Mouse (Mus musculus) testis, adult 2 months (tissue): ENCODE results near the gene Eva1b. TPM values are rescaled to one million over a fixed set of nuclear protein-coding genes. Genes with fewer than 3 reads are reported as not detected.

ENCODE experiments used
- H3K27ac ChIP-seq: fragments of 200-500 bp; 2 replicates; pipeline ENCODE4 v1.5.1; 2012; ENCODE audit warnings: low read depth, low read length; ENCODE audit not compliant: control insufficient read depth, insufficient read depth
- H3K27me3 ChIP-seq: fragments of 200-500 bp; 2 replicates; pipeline ENCODE4 v1.6.1; 2012; ENCODE audit warnings: mild to moderate bottlenecking, low read length, moderate library complexity; ENCODE audit not compliant: control insufficient read depth, insufficient read depth
- H3K36me3 ChIP-seq: fragments of 200-500 bp; 2 replicates; pipeline ENCODE4 v1.6.1; 2012; ENCODE audit warnings: mild to moderate bottlenecking, low read length; ENCODE audit not compliant: control insufficient read depth, insufficient read depth
- H3K4me1 ChIP-seq: fragments of 200-500 bp; 2 replicates; pipeline ENCODE4 v1.6.1; 2012; ENCODE audit warnings: low read length; ENCODE audit not compliant: control insufficient read depth, insufficient read depth
- H3K4me3 ChIP-seq: fragments of 200-500 bp; 2 replicates; pipeline ENCODE4 v1.5.1; 2012; ENCODE audit warnings: low read depth, mild to moderate bottlenecking, low read length, moderate library complexity, mixed read lengths; ENCODE audit not compliant: control insufficient read depth
- CTCF ChIP-seq: fragments of 200-500 bp; IDR thresholded peaks from 2 replicates; pipeline ENCODE4 v1.5.1; 2012; ENCODE audit warnings: low read depth, mild to moderate bottlenecking, inconsistent platforms, low read length, moderate library complexity; ENCODE audit not compliant: control insufficient read depth, insufficient read depth, insufficient replicate concordance
- POLR2A ChIP-seq: fragments of 200-500 bp; IDR thresholded peaks from 2 replicates; pipeline ENCODE4 v1.6.1; 2012; ENCODE audit warnings: low read depth, mild to moderate bottlenecking, inconsistent platforms, low read length, moderate library complexity; ENCODE audit not compliant: control insufficient read depth
- polyA plus RNA-seq: library from polyadenylated mRNA; depleted of rRNA; stranded (reverse); fragments of >200 nt; gene quantifications from 2 replicates; pipeline ENCODE4 v1.2.3, GENCODE M21; 2012

Gene Eva1b
- polyA plus RNA-seq, 1 experiment = 6.2 TPM

GRCm38 (mm10) chr4:126120506-126120905, 27.0 kb upstream of the Eva1b start:
- Histone ChIP-seq H3K27ac (no peak overlapping the region), H3K27me3 (no peaks in the 10 kb centered on the region), H3K4me1 (no peaks in the 10 kb centered on the region; the same call in 1 of the 2 replicates), H3K4me3 (no peak overlapping the region), H3K36me3 (peaks cover 1% of the 10 kb centered on the region; the same call in 1 of the 2 replicates)
- TF ChIP-seq CTCF (no peak), POLR2A (no peak)

DNA sequence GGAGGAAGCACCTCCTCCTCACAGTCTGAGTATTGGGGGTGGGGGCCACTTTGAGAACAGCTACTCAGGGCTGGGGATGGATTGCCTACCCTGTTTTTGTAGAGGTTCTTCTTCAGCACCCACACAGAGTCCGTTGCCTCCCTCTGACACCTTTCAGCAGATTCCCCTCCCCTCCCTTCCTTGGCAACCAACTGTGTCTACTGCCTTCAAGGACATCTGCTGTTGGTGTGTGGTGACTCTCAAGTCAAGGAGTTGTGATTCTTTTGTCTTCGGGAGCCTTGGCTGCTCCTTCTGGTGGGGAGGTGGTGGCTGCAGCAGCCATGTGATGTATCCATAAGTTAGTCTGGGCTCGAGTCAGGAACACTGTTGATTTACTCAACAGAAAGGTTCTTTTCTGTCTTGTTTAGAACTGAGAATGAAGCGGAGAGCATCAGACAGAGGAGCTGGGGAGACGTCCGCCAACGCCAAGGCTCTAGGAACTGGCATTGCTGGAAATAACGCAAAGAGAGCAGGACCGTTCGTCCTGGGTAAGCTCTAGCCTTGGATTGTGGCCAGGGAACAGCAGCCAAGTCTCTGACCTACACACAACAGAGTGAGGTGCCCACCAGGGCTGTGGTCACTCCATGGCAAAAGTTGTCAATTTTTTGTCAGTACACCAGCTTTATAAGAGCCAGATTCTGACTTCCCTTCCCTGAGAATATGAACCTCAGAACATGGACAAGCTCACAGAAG, 24.1 kb upstream of the Eva1b start:
- H3K4me3 ChIP-seq = no peak overlapping the region
- TF ChIP-seq POLR2A (no peak), CTCF (no peak)
- H3K27me3 ChIP-seq = no peaks in the 10 kb centered on the region
- no peaks in the 10 kb centered on the region; the same call in 1 of the 2 replicates for H3K4me1 ChIP-seq
- no peaks in the 10 kb centered on the region; the same call in 1 of the 2 replicates for H3K36me3 ChIP-seq
- H3K27ac ChIP-seq = no peak overlapping the region; the same call in 1 of the 2 replicates

DNA sequence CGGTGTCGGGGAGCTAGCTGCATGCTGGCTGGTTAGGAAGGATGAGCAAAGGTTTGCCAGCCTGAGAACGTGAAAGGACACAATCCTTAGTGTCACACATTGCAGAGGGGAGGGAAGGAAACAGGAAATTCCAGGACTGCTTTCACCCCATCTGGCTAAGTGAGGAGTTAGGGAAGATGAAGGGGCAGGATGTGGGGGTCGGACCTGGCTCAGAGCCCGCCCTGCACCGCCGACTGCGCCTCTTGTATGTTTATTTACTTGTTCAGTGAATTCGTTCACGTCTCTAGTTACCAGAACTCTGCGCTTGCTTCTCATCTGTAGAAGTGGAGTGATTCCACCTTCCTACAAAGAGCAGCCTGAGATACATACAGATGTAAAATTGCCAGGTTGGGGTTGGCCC, 17.0 kb upstream of the Eva1b start:
- Histone ChIP-seq H3K36me3 (no peaks in the 10 kb centered on the region; the same call in 1 of the 2 replicates), H3K27ac (no peak overlapping the region; the same call in 1 of the 2 replicates), H3K4me1 (no peaks in the 10 kb centered on the region), H3K4me3 (no peak overlapping the region), H3K27me3 (no peaks in the 10 kb centered on the region)
- TF ChIP-seq POLR2A (no peak), CTCF (no peak)

DNA sequence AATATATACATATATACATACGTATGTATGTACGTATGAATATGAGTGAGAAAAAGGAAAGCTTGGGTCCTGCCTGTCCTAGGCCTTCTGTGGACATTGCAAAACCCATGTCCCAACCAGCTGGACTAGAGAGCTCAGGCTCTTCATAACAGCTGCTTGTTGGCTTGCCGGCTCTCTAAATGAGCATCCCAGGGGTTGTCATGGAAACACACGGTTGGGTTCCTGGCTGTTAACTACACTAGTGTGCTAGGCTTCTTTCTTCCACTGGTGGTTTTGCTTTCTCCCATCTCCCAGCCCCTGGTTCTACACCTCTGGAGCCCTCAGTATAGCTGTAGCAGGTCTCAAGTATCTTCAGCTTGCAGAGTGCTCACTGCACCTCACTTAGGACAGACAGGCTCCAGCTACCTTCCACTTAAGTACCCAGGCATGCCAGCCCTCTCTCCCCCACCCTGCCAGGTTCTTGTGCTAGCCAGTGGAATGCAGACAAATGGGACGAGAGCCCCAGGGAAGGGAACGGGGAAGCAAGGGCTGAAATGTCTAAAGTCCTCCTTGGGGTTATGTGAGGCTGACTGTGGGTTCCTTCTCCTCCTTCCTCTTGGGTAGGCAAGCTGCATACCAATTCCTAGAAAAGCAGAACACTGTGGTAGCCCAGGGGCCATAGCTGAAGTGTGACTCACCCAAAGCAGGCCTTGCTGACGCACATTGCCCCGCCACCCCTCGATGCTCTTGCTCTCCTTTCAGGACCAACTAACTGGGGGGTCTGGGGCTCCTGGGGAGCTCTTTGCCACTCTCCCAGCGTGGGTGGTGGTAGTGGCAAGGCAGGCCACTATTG, 16.0 kb upstream of the Eva1b start:
- Histone ChIP-seq H3K27ac (peak overlapping the region; percentile 59; the same call in 1 of the 2 replicates), H3K36me3 (no peaks in the 10 kb centered on the region; the same call in 1 of the 2 replicates), H3K4me1 (no peaks in the 10 kb centered on the region), H3K27me3 (no peaks in the 10 kb centered on the region), H3K4me3 (no peak overlapping the region)
- no peak for TF ChIP-seq POLR2A
- TF ChIP-seq CTCF = no peak

- TF ChIP-seq CTCF (no peak), POLR2A (no peak)
- no peaks in the 10 kb centered on the region for H3K4me1 ChIP-seq
- no peaks in the 10 kb centered on the region; the same call in 1 of the 2 replicates for H3K36me3 ChIP-seq
- H3K27ac ChIP-seq = peak overlapping the region; percentile 59; the same call in 1 of the 2 replicates
- no peak overlapping the region for H3K4me3 ChIP-seq
- no peaks in the 10 kb centered on the region for H3K27me3 ChIP-seq
These were observed 14.8 kb upstream of the Eva1b start for GRCm38 (mm10) chr4:126132636-126133264.

DNA sequence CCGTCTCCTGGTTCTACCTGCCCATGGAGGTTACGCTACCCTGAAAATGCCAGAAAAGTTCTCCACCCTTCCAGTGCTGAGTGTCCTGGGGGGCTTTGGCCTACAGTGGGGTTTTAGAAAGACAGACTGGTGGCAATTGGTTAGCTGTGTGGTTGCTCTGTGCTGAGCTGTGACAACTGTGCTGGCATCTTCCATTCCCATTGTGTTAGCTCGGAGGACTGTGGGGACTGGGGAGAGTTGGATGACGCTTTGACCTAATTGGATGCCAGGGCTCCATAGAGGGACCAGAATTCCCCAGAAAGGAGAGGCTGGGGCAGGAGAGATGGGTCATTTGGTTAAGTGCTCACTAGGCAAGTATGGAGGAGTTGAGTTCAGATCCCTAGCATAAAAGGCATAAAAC, 13.3 kb upstream of the Eva1b start:
- Histone ChIP-seq H3K27ac (no peak overlapping the region), H3K27me3 (no peaks in the 10 kb centered on the region), H3K36me3 (peaks cover 2% of the 10 kb centered on the region), H3K4me3 (no peak overlapping the region), H3K4me1 (no peaks in the 10 kb centered on the region)
- TF ChIP-seq CTCF (no peak), POLR2A (no peak)

- peaks cover 4% of the 10 kb centered on the region for H3K36me3 ChIP-seq
- no peaks in the 10 kb centered on the region for H3K4me1 ChIP-seq
- H3K27ac ChIP-seq = no peak overlapping the region
- H3K4me3 ChIP-seq = no peak overlapping the region
- no peak for TF ChIP-seq CTCF
- no peak for TF ChIP-seq POLR2A
- no peaks in the 10 kb centered on the region for H3K27me3 ChIP-seq
These were observed 12.9 kb upstream of the Eva1b start for GRCm38 (mm10) chr4:126134639-126135038.
